Comparison of ENCODE assay signal across 17 mouse cellular contexts in the genomic region with DNA sequence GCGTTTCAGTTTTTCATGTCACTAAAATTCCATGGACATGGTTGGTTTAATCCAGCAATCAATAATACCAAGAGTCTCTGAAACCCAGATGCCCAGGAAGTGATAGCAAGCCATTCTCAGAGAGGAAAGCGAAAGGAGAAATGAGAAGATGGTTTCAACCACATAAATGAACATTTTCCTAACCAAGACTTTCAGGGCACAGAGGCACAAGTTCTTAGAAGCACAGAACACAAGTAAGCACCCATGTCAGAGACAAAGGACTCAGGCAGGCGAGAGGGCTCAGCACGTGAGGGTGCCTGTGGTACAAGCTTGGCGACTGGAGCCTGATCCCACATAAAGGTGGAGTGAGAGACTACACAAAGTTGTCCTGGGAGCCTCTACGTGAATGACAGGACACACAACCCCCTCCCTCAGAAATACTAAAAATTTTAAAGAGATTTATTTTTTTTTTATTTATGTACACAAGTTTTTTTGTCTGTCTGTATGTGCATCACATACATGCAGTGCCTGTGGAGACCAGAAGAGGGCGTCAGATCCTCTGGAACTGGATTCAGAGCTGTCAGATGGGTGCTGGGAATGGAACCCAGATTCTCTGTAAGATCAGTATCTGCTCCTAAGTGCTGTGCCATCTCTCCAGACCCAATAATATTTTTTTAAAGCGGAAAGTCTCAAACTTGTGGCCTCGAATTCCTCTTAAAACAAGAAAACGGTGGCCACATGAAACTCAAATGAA. TPM values are rescaled to one million over a fixed set of nuclear protein-coding genes. Genes with fewer than 3 reads are reported as not detected.
"Had no signal": no experiment of that assay in that cellular context is flagged by ENCODE, and none has a peak within 500 bp of the region (broad histone marks: within the 10 kb centered on the region; RNA-seq: fewer than 3 reads in every experiment).

No protein-coding gene starts in this region.

- H3K4me2 ChIP-seq: kidney, embryonic 15.5 days; limb, embryonic 12.5 days; lung, embryonic 14.5 days; midbrain, embryonic 11.5 days; midbrain, embryonic 15.5 days; neural tube, embryonic 12.5 days had no signal

- H3K27me3 ChIP-seq: kidney, embryonic 15.5 days; midbrain, embryonic 15.5 days; neural tube, embryonic 12.5 days had no signal

- H3K4me3 ChIP-seq: kidney, embryonic 15.5 days; limb, embryonic 12.5 days; megakaryocyte, embryonic 14.5 days; midbrain, embryonic 15.5 days; neural tube, embryonic 12.5 days had no signal

- ATAC-seq: midbrain, embryonic 15.5 days had no signal

- H3K4me1 ChIP-seq: limb, embryonic 12.5 days; midbrain, embryonic 15.5 days; neural tube, embryonic 12.5 days had no signal

- H3K9ac ChIP-seq: kidney, embryonic 15.5 days; limb, embryonic 12.5 days; liver, embryonic 14.5 days; lung, embryonic 14.5 days; midbrain, embryonic 15.5 days; neural tube, embryonic 12.5 days had no signal

- DNase-seq: kidney, adult 18-20 months; kidney, postnatal 14 days; layer of hippocampus, adult 9-11 months; liver; lung, embryonic 14.5 days; lung, postnatal 14 days; thymus, postnatal 4 days had no signal

- H3K9me3 ChIP-seq: kidney, embryonic 15.5 days; limb, embryonic 12.5 days; midbrain, embryonic 15.5 days; neural tube, embryonic 12.5 days had no signal

- H3K27ac ChIP-seq: kidney, embryonic 15.5 days; limb, embryonic 12.5 days; liver, embryonic 14.5 days; macrophage; midbrain, embryonic 15.5 days; neural tube, embryonic 12.5 days had no signal

- H3K36me3 ChIP-seq: kidney, embryonic 15.5 days; limb, embryonic 12.5 days; midbrain, embryonic 15.5 days; neural tube, embryonic 12.5 days had no signal

RNA-seq across cellular contexts. Expression of gene Htra3, which starts 23.7 kb away (rescaled TPM):
- total RNA-seq: monocyte, adult 5-6 weeks; neutrophil, adult 5-6 weeks had no signal
